Mouse (Mus musculus): ENCODE results near the gene Rnf213.

DNA sequence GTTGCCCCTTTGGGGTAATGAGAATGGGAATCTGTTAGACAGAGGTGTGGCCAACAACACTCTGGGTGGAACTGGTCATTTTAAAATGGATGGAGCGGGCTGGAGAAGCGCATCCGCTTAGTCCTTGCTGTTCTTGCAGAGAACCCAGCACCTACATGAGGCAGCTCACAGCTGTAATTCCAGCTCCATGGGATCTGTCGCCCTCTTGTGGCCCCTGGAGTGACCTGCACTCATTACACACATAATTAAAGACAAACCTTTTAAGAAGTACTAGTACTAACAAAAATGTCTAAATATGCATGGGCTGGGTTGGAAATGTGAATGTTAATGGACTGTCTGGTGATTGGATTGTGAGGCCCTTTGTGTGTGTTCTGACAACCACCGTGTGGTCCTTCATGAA is 11.7 kb downstream of the Rnf213 start:
- no peak for TF ChIP-seq CHD2 (IDR thresholded peaks at IDR 0.05; ENCODE audit: low read depth, low read length)
- no peak for TF ChIP-seq ZNF384 (IDR thresholded peaks at IDR 0.05; ENCODE audit: low read depth, low read length)
- no peak for TF ChIP-seq MAFK (IDR thresholded peaks at IDR 0.05; ENCODE audit: insufficient read depth, low read depth, low read length)

All from ES-E14 (cell line).